Mouse (Mus musculus): ENCODE results near the gene Ppil4.

The Ppil4 gene

GRCm38 (mm10) chr10:7861937-7862657 is 69.4 kb downstream of the Ppil4 start:
- DNase-seq: no peak

- DNase-seq: no peak
These were observed 70.7 kb downstream of the Ppil4 start for GRCm38 (mm10) chr10:7863411-7863810.

GRCm38 (mm10) chr10:7864184-7864583 is 71.5 kb downstream of the Ppil4 start:
- no peak for DNase-seq

GRCm38 (mm10) chr10:7864806-7865205 is 72.1 kb downstream of the Ppil4 start:
- DNase-seq: no peak

GRCm38 (mm10) chr10:7866762-7867665 is 74.3 kb downstream of the Ppil4 start:
- DNase-seq: no peak

GRCm38 (mm10) chr10:7867666-7868030 is 75.0 kb downstream of the Ppil4 start:
- DNase-seq: no peak

GRCm38 (mm10) chr10:7869746-7870145 is 77.1 kb downstream of the Ppil4 start:
- no peak for DNase-seq

GRCm38 (mm10) chr10:7870571-7871315 is 78.1 kb downstream of the Ppil4 start:
- no peak for DNase-seq

GRCm38 (mm10) chr10:7871381-7872020 is 78.8 kb downstream of the Ppil4 start:
- DNase-seq: no peak

Measured in thymus, adult 18-20 months (tissue).